Mouse (Mus musculus) embryonic fibroblast, embryonic 13.5 days (primary cell): ENCODE data around the gene Myt1l.

Experiments
- CTCF ChIP-seq: IDR thresholded peaks from 2 replicates; pipeline ENCODE4 v1.5.1; 2011; ENCODE audit warnings: mild to moderate bottlenecking, control low read depth, low read length, moderate library complexity, borderline replicate concordance; ENCODE audit not compliant: insufficient read depth
- POLR2A ChIP-seq: IDR thresholded peaks from 2 replicates; pipeline ENCODE4 v1.6.1; 2011; ENCODE audit warnings: low read depth, mild to moderate bottlenecking, control low read depth, low read length, moderate library complexity

- TF ChIP-seq POLR2A: no peak
- TF ChIP-seq CTCF: no peak
Measured at GRCm38 (mm10) chr12:29920298-29920697, 392.1 kb downstream of the Myt1l start.
